Mouse (Mus musculus) urinary bladder, adult 18-20 months (tissue): ENCODE measurements around the gene Drd2.

Experiments used
- DNase-seq, 2 experiments: peaks; one replicate each; pipeline ENCODE4 v3.0.0; 2022; ENCODE audit warnings: low spot score in 2 of 2, mixed read lengths in 2 of 2

Drd2 gene

DNA sequence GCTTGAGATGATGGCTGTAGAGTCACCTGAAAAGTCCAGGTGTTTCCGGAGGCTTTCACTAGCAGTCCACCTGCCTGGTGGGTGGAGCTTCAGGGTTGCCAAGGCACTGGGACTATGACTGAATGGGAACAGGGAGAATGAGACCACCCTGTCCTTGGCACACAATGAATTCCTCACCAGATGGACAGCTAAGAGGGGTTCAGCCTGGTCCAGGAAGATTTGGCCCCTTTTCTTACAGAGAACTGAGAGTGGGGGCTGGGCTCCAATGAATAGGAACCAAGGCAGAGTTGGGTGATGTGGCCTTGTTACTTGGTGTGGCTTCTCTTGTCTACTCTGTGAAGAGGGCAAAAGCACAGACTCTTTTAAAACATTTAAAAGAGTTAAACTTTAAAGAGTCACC is 112.0 kb downstream of the Drd2 start:
- no peak for DNase-seq

DNA sequence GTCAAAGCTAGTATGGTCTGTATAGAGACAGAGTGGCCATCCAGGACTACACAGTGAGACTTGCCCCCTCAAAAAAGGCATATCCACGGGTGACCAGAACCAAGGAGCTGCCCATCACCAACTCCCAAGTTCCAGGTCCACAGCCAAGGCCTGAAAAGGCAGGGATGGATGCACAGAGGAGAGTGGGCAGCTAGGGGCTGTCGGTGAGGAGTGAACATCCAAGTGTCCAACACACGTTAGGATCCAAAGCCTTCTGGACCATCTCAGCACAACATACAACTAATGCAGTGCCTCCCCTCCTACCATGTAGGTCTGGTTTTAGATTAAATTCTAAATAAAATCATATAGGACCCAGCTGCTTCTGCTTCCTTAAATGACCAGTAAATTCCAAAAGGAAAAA is 115.7 kb downstream of the Drd2 start:
- DNase-seq = no peak
